Mouse (Mus musculus) retina, adult 2 months (tissue): Measurements from ENCODE around the gene Aldh6a1.

ENCODE experiments used
- DNase-seq: peaks from one replicate; pipeline ENCODE4 v3.0.0-alpha.2; 2012; ENCODE audit warnings: low read depth, low spot score

The Aldh6a1 gene

DNA sequence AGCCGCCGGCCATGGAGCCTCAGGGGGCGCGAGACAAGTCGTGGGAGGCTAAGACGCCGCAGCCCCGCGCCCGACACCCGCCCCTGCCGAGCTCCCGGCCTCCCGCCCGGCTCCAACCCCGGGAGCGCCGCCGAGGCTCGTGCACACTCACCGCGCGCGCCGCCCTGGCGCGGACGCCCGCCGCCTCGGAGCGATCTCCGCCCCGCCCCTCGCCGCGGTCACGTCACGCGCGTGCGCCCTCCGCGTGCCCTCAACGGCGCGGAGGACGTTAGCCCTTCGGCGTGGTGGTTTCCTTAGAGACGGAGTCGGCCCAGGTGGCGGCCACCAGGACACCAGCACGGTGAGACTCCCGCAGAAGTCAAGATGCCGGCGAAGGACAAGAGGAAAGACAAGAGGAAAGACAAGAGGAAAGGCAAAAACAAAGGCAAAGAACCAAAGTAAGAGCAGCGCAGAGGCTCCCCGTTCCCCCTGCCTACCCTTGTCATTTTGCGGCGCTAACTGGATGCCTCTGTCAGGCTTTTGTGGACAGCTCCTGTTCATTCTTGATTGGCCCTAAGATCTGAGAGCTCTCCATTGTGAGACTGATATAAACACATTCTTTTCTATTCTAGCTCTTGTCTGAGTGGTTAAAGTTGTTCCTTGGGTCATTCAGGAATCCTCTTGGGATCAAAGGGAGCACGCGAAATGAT is 41.8 kb downstream of the Aldh6a1 start, which contains the start of the genes Entpd5 and Bbof1:
TSS of gene Entpd5 (minus strand) at position 211 of the 689 bp plus-strand sequence.
TSS of gene Bbof1 (plus strand) at position 253 of the 689 bp plus-strand sequence.
- peak; percentile 78 for DNase-seq

DNA sequence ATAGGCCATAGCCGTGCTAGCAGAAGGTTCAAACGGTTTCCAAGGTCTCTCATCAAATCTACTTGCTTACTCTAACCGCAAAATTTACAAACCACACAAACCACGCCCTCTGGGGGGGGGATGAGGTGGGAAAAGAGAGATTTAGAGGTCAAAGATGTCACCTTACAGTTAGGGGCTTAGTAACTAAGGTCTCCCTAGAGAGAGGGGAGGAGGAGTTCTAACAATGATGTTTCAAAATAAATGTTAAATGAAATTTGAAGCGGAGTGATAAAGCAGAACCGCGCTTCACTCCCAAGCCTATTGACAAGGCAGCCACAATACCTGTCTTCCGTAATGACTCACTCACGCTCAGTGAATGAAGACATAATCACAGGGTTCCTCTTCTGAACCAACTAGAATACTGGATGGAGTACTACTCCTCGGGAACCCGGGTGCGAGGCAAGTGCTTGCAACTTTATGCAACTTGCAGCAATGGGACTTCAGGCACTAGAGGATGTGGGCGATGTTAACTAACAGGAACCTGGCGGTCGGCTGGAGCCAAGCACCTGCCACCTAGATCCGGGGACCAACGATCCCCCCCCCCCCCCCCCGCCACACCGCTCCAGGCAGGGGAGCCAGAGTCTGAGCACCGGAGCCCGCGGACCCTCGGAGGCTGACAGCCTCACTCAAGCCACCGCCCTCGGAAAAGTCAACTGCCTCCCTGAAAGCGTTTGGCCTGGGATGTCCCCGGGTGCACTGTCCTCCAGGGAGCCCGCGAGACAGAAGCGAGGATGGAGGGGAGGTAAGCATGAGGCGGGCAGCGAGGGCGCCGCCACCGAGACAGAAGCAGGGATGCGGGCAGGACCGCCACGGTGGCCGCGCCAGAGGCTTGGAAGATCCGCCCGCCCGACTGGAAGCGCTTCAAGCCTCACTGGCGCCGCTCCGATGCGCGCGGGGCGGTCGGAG is 42.7 kb downstream of the Aldh6a1 start:
- no peak for DNase-seq

DNA sequence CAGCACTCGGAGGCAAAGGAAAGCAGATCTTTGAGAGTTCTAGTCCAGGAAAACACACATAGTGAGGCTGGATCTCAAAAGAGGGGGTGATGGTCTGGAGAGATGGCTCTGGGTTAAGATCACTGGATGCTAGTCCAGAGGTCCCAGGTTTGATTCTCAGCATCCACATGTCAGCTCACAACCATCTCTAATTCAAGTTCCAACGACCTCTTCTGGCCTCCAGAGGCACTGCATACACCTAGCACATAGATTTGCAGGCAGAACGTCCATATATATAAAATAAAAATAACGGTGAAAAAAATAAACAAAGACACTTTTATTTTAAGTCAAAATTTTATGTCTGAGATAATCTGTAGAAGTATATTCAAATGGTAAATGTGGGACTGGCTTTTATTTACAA is 43.5 kb downstream of the Aldh6a1 start:
- no peak for DNase-seq

DNA sequence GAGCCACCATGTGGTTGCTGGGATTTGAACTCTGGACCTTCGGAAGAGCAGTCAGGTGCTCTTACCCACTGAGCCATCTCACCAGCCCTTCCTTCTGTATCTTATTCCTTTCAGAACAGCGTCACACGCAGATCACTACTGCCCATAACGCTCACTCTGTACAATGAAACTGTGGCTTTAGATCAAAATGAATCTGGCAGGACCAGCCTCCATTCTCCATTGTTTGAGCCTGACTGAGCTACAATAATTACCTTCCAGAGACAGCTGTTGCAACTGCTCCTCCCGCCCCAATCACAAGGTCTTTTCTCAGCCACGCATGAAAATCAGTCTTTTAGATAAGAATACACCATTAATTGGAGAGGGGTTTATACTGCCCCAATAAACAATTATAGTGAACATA is 46.3 kb downstream of the Aldh6a1 start:
- no peak for DNase-seq

- DNase-seq: no peak
Measured at GRCm38 (mm10) chr12:84402923-84403322, 47.9 kb downstream of the Aldh6a1 start.

DNA sequence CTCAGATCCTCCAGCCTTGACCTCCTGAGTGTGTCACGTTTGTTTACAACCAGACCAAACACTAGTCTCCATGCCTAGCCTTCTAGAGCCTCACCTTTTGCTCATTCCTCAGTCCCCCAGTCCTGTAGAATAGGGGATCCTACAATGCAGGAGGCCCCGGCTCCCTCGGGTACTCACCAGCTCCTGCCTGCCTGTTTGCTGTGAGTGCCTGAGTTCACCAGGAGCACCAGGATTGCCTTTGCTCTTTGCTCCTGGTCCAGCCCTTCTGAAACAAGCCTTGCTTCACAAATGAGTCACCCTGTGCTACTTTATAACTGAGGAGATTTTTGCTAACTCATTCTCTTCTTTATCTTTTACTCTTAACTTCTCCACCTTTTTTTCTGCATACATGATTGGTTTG is 50.2 kb downstream of the Aldh6a1 start:
- DNase-seq: no peak

GRCm38 (mm10) chr12:84400068-84400467 is 50.7 kb downstream of the Aldh6a1 start:
- no peak for DNase-seq

GRCm38 (mm10) chr12:84399663-84400062 is 51.1 kb downstream of the Aldh6a1 start:
- no peak for DNase-seq

- no peak for DNase-seq
Measured at GRCm38 (mm10) chr12:84399135-84399534, 51.7 kb downstream of the Aldh6a1 start.

GRCm38 (mm10) chr12:84398629-84399028 is 52.2 kb downstream of the Aldh6a1 start:
- no peak for DNase-seq

GRCm38 (mm10) chr12:84397685-84398084 is 53.1 kb downstream of the Aldh6a1 start:
- no peak for DNase-seq

DNA sequence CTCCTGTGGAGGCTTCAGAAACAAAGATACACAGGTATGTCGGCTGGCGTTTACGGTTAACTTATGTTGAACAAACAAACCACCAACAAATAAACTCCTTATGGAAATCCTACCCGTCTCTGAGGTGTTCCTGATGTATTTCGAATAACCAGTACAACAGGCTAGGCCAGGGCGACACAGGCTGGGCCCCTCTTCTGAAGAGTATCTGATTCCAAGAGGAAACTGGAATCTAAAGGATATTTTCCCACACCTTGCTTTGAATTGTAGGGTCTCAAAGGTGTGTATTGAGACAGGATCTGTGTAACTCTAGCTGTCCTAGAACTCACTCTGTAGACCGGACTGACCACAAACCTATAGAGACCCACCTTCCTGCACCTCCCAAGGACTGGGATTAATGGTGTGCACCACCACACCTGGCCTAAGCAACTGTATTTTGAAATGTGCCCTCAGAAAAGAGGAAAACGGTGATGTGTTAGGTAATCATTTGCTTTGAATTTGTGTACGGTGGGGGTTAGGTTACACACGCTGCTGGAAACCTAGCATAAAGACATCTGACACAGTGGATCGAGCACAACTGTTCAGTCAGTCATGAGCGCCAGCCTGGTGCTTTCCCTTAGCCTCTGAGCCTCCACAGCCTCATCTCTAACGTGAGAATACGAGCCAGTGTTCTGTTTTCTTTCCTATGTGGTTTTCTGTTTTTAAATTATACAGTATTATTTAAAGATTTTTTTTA is 53.7 kb downstream of the Aldh6a1 start:
- DNase-seq: no peak

DNA sequence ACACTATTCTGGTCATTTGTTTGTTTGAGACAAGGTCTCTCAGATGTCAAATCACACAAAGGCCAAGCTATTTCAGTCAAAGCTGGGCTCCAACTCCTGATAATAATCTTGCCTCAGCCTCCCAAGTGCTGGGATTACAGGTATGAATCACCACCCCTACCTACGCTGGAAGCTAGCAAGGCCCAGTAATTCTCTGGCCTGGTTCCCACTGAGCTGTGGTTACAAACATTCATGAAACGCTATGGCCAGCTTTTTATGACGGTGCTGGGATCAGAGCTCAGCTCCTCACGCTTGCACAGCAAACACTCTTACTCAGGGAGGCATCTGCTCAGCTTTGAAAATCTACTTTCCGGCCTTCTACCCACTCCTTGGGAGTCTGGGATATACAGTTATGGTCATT is 57.0 kb downstream of the Aldh6a1 start:
- no peak for DNase-seq

DNA sequence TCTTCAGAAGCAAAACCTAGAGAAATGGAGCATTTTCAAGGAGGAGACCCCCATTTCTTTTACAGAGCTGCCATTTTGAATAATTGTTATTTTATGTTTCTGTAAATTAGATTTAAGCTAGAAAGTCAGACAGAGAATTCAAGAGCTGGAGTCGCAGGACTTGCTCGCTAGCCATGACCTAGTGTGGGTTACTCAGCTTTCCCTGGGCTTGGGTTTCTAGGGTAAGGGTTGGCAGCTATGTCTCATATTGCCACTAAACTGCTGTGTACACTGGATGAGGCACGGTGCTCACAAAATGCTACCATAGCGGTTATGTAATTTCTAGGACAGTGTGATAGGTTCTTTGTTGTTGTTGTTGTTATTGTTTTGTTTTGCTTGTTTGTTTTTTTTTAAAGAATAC is 58.1 kb downstream of the Aldh6a1 start:
- no peak for DNase-seq

GRCm38 (mm10) chr12:84390336-84390735 is 60.5 kb downstream of the Aldh6a1 start:
- no peak for DNase-seq

DNA sequence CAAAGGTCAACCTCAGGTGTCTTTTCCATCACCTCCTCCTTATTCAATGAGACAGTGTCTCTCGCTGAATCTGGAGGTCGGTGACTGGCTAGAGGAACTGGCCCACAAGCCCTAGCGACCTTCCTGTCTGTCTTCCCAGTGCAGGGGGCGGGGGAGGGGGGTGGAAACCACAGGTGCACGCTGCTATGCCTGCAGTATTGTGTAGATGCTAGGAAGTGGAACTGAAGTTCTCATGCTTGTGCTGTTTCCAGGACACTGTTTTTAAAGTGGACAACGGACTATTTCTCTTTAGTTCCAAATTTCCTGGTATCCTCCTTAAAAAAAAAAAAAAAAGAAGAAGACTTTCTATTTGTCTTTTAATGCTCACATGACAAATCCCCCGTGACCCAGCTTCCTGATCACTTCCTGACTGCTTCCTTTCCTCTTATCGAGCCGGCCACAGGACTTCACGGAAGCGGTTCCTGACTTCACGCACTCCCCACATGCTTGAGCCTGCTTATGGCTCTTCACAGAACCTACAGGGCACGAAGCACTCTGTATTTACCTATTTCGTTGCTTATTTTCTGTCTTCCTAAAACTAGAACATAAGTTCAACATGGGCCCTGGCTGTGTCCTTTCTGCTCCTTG is 61.9 kb downstream of the Aldh6a1 start:
- DNase-seq: no peak

DNA sequence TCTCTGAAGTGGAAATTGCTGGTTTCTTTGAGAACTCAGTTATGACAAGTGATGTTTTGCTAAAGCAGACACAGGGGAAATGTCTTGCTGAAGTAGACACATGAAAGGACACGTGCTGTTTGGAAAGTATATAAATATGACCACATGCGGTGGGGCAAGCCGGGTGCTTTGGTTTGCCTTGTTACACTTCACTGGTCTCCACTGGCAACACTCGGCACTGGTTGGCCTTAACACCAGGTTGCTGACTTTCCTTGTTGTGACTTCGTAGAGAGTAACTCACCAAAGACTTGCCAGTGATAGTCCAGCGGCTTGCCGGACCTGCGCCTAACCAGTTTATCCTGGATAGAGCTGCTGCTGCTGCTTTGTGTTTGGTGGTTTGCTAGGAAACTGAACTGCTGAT is 62.7 kb downstream of the Aldh6a1 start:
- no peak for DNase-seq

GRCm38 (mm10) chr12:84385408-84385807 is 65.4 kb downstream of the Aldh6a1 start:
- DNase-seq: no peak

DNA sequence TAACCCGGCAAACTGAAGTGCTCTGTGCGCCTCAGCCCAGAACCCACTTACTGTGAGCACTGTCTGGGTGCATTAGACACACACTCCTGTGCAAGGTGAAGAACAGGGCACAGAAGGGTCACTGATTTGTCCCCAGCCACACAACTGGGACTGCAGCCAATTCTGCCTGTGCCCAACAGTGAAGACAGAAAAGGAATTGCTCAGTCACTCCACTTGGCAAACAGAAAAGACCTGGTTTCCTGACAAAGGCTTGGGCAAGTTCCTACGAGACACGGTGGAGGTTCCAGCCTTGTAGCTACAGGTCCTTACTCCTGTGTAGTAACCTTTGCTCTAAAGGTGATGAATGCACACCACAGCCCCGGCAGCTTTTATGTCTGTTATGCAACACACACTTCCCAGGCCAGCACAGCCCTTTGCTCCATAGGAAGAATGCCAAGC is 66.1 kb downstream of the Aldh6a1 start:
- DNase-seq: no peak

GRCm38 (mm10) chr12:84382369-84382768 is 68.4 kb downstream of the Aldh6a1 start:
- DNase-seq: no peak
